Mouse (Mus musculus) heart, adult 2 months (tissue): ENCODE data around the gene Kirrel. TPM values are rescaled to one million over a fixed set of nuclear protein-coding genes. Genes with fewer than 3 reads are reported as not detected.

Experiments used
- DNase-seq, 2 experiments: peaks; one replicate each; pipeline ENCODE4 v3.0.0; 2021
- H3K27ac ChIP-seq: fragments of 200-600 bp; 2 replicates; pipeline ENCODE4 v1.8.1; 2022
- H3K27me3 ChIP-seq: fragments of 200-500 bp; 2 replicates; pipeline ENCODE4 v1.6.1; 2012; ENCODE audit warnings: mild to moderate bottlenecking, low read length, inconsistent platforms, mixed read lengths; ENCODE audit not compliant: control insufficient read depth, insufficient read depth
- H3K36me3 ChIP-seq: fragments of 200-500 bp; 2 replicates; pipeline ENCODE4 v1.6.1; 2012; ENCODE audit warnings: low read length, inconsistent platforms; ENCODE audit not compliant: control insufficient read depth, insufficient read depth
- H3K4me1 ChIP-seq: fragments of 200-500 bp; 2 replicates; pipeline ENCODE4 v1.6.1; 2011; ENCODE audit warnings: low read length; ENCODE audit not compliant: control insufficient read depth, insufficient read depth
- H3K4me3 ChIP-seq: fragments of 200-600 bp; 2 replicates; pipeline ENCODE4 v1.8.1; 2022
- H3K79me2 ChIP-seq: fragments of 200-500 bp; replicated peaks from 2 replicates; pipeline ENCODE4 v1.6.1; 2012; ENCODE audit warnings: mild to moderate bottlenecking, inconsistent platforms, low read length, moderate library complexity, mixed read lengths; ENCODE audit not compliant: control insufficient read depth, insufficient read depth
- H3K9ac ChIP-seq: fragments of 200-500 bp; 2 replicates; pipeline ENCODE4 v1.6.1; 2012; ENCODE audit warnings: low read depth, mild to moderate bottlenecking, control low read depth, inconsistent platforms, low read length, mixed read lengths
- CTCF ChIP-seq: fragments of 200-600 bp; IDR thresholded peaks from 2 replicates; pipeline ENCODE4 v1.8.1; 2022; ENCODE audit warnings: antibody characterized with exemption, mild to moderate bottlenecking, moderate library complexity
- EP300 ChIP-seq: fragments of 200-500 bp; IDR thresholded peaks from 2 replicates; pipeline ENCODE4 v1.6.1; 2011; ENCODE audit warnings: low read depth, low read length, control low read depth; ENCODE audit not compliant: insufficient read depth
- POLR2A ChIP-seq: fragments of 200-500 bp; IDR thresholded peaks from 2 replicates; pipeline ENCODE4 v1.6.1; 2011; ENCODE audit warnings: mild to moderate bottlenecking, low read depth, low read length, control low read depth; ENCODE audit not compliant: insufficient read depth
- WGBS: fragments of 180-500 bp; shearing (Covaris S2); methylation state at CpG from one replicate; pipeline ENCODE4 v1.1.7; 2018; 5-methylcytosine and 5-hydroxymethylcytosine counted together
- intact Hi-C: fragments of 180-260 bp; cut with DNase I; formaldehyde crosslinking; loops from one replicate; pipeline ENCODE4 v1.15.1; 2025
- polyA plus RNA-seq: library from polyadenylated mRNA; depleted of rRNA; stranded (reverse); fragments of >200 nt; gene quantifications from 2 replicates; pipeline ENCODE4 v1.2.3, GENCODE M21; 2012
- total RNA-seq, 2 experiments: library from RNA; stranded (reverse); gene quantifications; 2 replicates each; pipeline ENCODE4 v1.2.3; 2021

The Kirrel gene
- total and polyA plus RNA-seq, 3 experiments, result 6.0 to 7.5 (median 6.2) TPM

GRCm38 (mm10) chr3:87157767-87158291 is 16.7 kb downstream of the Kirrel start:
- peaks cover 7% of the 10 kb centered on the region for H3K4me1 ChIP-seq
- H3K36me3 ChIP-seq, result peaks cover 2% of the 10 kb centered on the region; the same call in 1 of the 2 replicates
- H3K27me3 ChIP-seq, result no peaks in the 10 kb centered on the region
- H3K27ac ChIP-seq, result peak overlapping the region; percentile 75
- 31% methylated on average over 12 of the region's 12 CpGs for WGBS
- intact Hi-C loops, result loop anchor here (2.0 kb wide), 1 partner anchor 17 kb away; the partner anchor contains the start of gene Kirrel
- TF ChIP-seq POLR2A, result no peak
- no peak for TF ChIP-seq EP300
- no peak for TF ChIP-seq CTCF
- H3K79me2 ChIP-seq, result no peaks in the 10 kb centered on the region
- no peak overlapping the region for H3K9ac ChIP-seq
- peak; percentile 66 to 70 for DNase-seq
- H3K4me3 ChIP-seq, result no peak overlapping the region

GRCm38 (mm10) chr3:87157297-87157696 is 17.2 kb downstream of the Kirrel start:
- DNase-seq, result no peak
- WGBS, result 66% methylated on average over 6 of the region's 6 CpGs
- H3K27me3 ChIP-seq, result no peaks in the 10 kb centered on the region
- H3K79me2 ChIP-seq, result no peaks in the 10 kb centered on the region
- intact Hi-C loops, result no loop called here
- peaks cover 7% of the 10 kb centered on the region for H3K4me1 ChIP-seq
- no peak overlapping the region for H3K4me3 ChIP-seq
- TF ChIP-seq POLR2A (no peak), EP300 (no peak), CTCF (no peak)
- no peak overlapping the region for H3K9ac ChIP-seq
- peak overlapping the region; percentile 75 for H3K27ac ChIP-seq
- peaks cover 2% of the 10 kb centered on the region; the same call in 1 of the 2 replicates for H3K36me3 ChIP-seq

GRCm38 (mm10) chr3:87154398-87155287 is 19.9 kb downstream of the Kirrel start:
- Histone ChIP-seq H3K4me1 (peaks cover 21% of the 10 kb centered on the region), H3K4me3 (no peak overlapping the region), H3K79me2 (no peaks in the 10 kb centered on the region), H3K27me3 (no peaks in the 10 kb centered on the region), H3K27ac (no peak overlapping the region), H3K9ac (no peak overlapping the region), H3K36me3 (peaks cover 4% of the 10 kb centered on the region; the same call in 1 of the 2 replicates)
- peak in 1 of 2 experiments; percentile 14 for DNase-seq
- intact Hi-C loops, result no loop called here
- WGBS, result 56% methylated on average over 15 of the region's 15 CpGs
- TF ChIP-seq POLR2A, result no peak
- no peak for TF ChIP-seq CTCF
- no peak for TF ChIP-seq EP300

GRCm38 (mm10) chr3:87153038-87153437 is 21.5 kb downstream of the Kirrel start:
- intact Hi-C loops, result no loop called here
- 68% methylated on average over 2 of the region's 2 CpGs for WGBS
- Histone ChIP-seq H3K4me1 (peaks cover 21% of the 10 kb centered on the region), H3K4me3 (no peak overlapping the region), H3K27ac (no peak overlapping the region; the same call in none of the 2 replicates), H3K27me3 (no peaks in the 10 kb centered on the region), H3K36me3 (peaks cover 4% of the 10 kb centered on the region; the same call in 1 of the 2 replicates), H3K9ac (no peak overlapping the region), H3K79me2 (no peaks in the 10 kb centered on the region)
- no peak for DNase-seq
- TF ChIP-seq CTCF, result no peak
- TF ChIP-seq EP300, result no peak
- no peak for TF ChIP-seq POLR2A

- TF ChIP-seq POLR2A, result no peak
- TF ChIP-seq EP300, result no peak
- TF ChIP-seq CTCF, result no peak
- H3K4me3 ChIP-seq, result no peak overlapping the region
- WGBS, result 57% methylated on average over 4 of the region's 4 CpGs
- intact Hi-C loops, result no loop called here
- DNase-seq, result peak in 1 of 2 experiments; percentile 16
- H3K27ac ChIP-seq, result peak overlapping the region; percentile 81; the same call in 1 of the 2 replicates
- H3K27me3 ChIP-seq, result no peaks in the 10 kb centered on the region
- no peaks in the 10 kb centered on the region for H3K79me2 ChIP-seq
- H3K9ac ChIP-seq, result no peak overlapping the region
- peaks cover 19% of the 10 kb centered on the region for H3K4me1 ChIP-seq
- H3K36me3 ChIP-seq, result peaks cover 4% of the 10 kb centered on the region; the same call in 1 of the 2 replicates
Observed at GRCm38 (mm10) chr3:87152111-87152738, 22.3 kb downstream of the Kirrel start.
